Comparison of ENCODE assay signal across 8 mouse cellular contexts in the genomic region with DNA sequence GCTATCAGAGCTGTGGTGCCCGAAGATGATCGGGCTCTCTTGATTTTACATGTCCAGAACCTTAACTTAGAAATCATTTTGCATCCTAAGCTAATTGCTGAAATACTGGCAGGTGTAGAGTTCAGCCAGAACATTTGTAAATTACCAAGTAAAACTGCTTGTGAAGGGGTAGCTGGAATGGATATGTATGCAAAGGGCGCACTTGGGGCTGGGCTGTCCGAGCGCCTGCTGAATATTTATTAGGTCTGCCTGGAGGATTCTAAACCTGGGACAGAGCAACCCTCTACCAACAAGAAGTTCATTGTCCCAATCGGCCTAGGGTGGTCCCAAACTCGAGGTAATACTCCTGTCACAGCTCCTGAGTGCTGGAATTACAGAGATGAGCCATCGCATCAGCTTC. TPM values are rescaled to one million over a fixed set of nuclear protein-coding genes. Genes with fewer than 3 reads are reported as not detected.
A peak's percentile ranks its signal among the peaks of the same experiment; 100 is the strongest.
DNase-seq lines count a peak whose midpoint lies in the region; ATAC-seq and TF ChIP-seq lines count a peak whose summit lies in the region.

No protein-coding gene starts in this region.

- peaks cover 58% of the 10 kb centered on the region for H3K27me3 ChIP-seq in forebrain, embryonic 10.5 days (ENCODE audit: poor library complexity, severe bottlenecking)
- no peaks in the 10 kb centered on the region for H3K27me3 ChIP-seq in intestine, embryonic 16.5 days (replicated peaks; ENCODE audit: control insufficient read depth, insufficient read depth, low read length)
- no peaks in the 10 kb centered on the region for H3K27me3 ChIP-seq in midbrain, postnatal 0 days (ENCODE audit: insufficient read depth, low read length)

- peaks cover 34% of the 10 kb centered on the region for H3K4me1 ChIP-seq in forebrain, embryonic 10.5 days
- H3K4me1 ChIP-seq in intestine, embryonic 16.5 days (ENCODE audit: control insufficient read depth, insufficient read depth, low read length), result peaks cover 8% of the 10 kb centered on the region
- peaks cover 6% of the 10 kb centered on the region for H3K4me1 ChIP-seq in midbrain, postnatal 0 days (ENCODE audit: insufficient read depth, low read length)

- H3K9me3 ChIP-seq in forebrain, embryonic 10.5 days, result no peaks in the 10 kb centered on the region
- H3K9me3 ChIP-seq in intestine, embryonic 16.5 days (ENCODE audit: control insufficient read depth, low read length), result no peaks in the 10 kb centered on the region
- no peaks in the 10 kb centered on the region for H3K9me3 ChIP-seq in midbrain, postnatal 0 days (ENCODE audit: low read length)

- no peak for ATAC-seq in intestine, embryonic 16.5 days
- no peak for ATAC-seq in midbrain, postnatal 0 days (ENCODE audit: low FRiP score)

- 57% methylated on average over 8 of the region's 8 CpGs for WGBS in forebrain, embryonic 10.5 days
- 60% methylated on average over 8 of the region's 8 CpGs for WGBS in intestine, embryonic 16.5 days
- 35% methylated on average over 8 of the region's 8 CpGs for WGBS in midbrain, postnatal 0 days

- DNase-seq in layer of hippocampus, adult 2 months (ENCODE audit: low spot score in 2 of 2), result no peak
- no peak for DNase-seq in layer of hippocampus, postnatal 25 days (ENCODE audit: extremely low spot score in 1 of 2, low spot score in 1 of 2)
- no peak for DNase-seq in forebrain, embryonic 10.5 days (ENCODE audit: extremely low spot score, low spot score)
- DNase-seq in midbrain, postnatal 0 days (ENCODE audit: low spot score), result no peak
- no peak for DNase-seq in cerebellum, adult 11 months
- DNase-seq in testis, postnatal 10 days (ENCODE audit: low spot score), result no peak
- no peak for DNase-seq in left cerebral cortex, adult 9 months (ENCODE audit: low spot score in 2 of 2)

- H3K36me3 ChIP-seq in forebrain, embryonic 10.5 days (replicated peaks), result no peaks in the 10 kb centered on the region
- no peaks in the 10 kb centered on the region for H3K36me3 ChIP-seq in intestine, embryonic 16.5 days (ENCODE audit: control insufficient read depth, insufficient read depth, low read length)
- no peaks in the 10 kb centered on the region for H3K36me3 ChIP-seq in midbrain, postnatal 0 days (ENCODE audit: insufficient read depth, low read length)

- H3K4me2 ChIP-seq in intestine, embryonic 16.5 days (ENCODE audit: low read depth, low read length), result peak overlapping the region; percentile 83
- peak overlapping the region; percentile 96 for H3K4me2 ChIP-seq in midbrain, postnatal 0 days (ENCODE audit: low read depth, low read length, poor library complexity, severe bottlenecking)

- H3K27ac ChIP-seq in layer of hippocampus, adult 2 months, result peak overlapping the region; percentile 98; the same call in 1 of the 2 replicates
- H3K27ac ChIP-seq in forebrain, embryonic 10.5 days, result no peak overlapping the region
- H3K27ac ChIP-seq in intestine, embryonic 16.5 days (ENCODE audit: low read length), result no peak overlapping the region
- no peak overlapping the region for H3K27ac ChIP-seq in midbrain, postnatal 0 days (ENCODE audit: low read depth, low read length)

- H3K9ac ChIP-seq in intestine, embryonic 16.5 days (ENCODE audit: low read depth, low read length), result peak overlapping the region; percentile 86; the same call in 1 of the 2 replicates
- 0 out of 2 replicates have a peak overlapping the region, but pooled peaks have one; percentile 87 for H3K9ac ChIP-seq in midbrain, postnatal 0 days (replicated peaks; ENCODE audit: low read length, poor library complexity, severe bottlenecking)

- TF ChIP-seq CTCF in layer of hippocampus, adult 2 months (conservative IDR thresholded peaks at IDR 0.05), result no peak
- TF ChIP-seq CTCF in midbrain, postnatal 0 days (IDR thresholded peaks at IDR 0.05), result no peak

- H3K4me3 ChIP-seq in layer of hippocampus, adult 2 months, result peak overlapping the region; percentile 97; the same call in 1 of the 2 replicates
- H3K4me3 ChIP-seq in forebrain, embryonic 10.5 days, result peak overlapping the region; percentile 87
- H3K4me3 ChIP-seq in intestine, embryonic 16.5 days (ENCODE audit: low read length), result peak overlapping the region; percentile 79; the same call in 1 of the 2 replicates
- H3K4me3 ChIP-seq in midbrain, postnatal 0 days (ENCODE audit: low read depth, low read length), result peak overlapping the region; percentile 83

RNA-seq across cellular contexts. Expression of gene Prkca, which starts 1.0 kb away (rescaled TPM):
- total RNA-seq in layer of hippocampus, adult 2 months (2021), result 100 to 1,000 TPM; 211 to 241 TPM
- 100 to 1,000 TPM; 211 to 215 TPM for total RNA-seq in layer of hippocampus, postnatal 25 days (2021)
- polyA plus RNA-seq in forebrain, embryonic 10.5 days (2016; fragmentation: Nextera tagmentation; extraction: Ambion mirVana), result 1.6 and 2.3 TPM in 2 replicates
- polyA plus RNA-seq in intestine, embryonic 16.5 days (2015; fragmentation: Nextera tagmentation; extraction: Ambion mirVana), result 19.7 and 20.3 TPM in 2 replicates
- 27.6 and 32.0 TPM in 2 replicates for total RNA-seq in midbrain, postnatal 0 days (2014; rRNA removed)
- 5.4 and 7.9 TPM in 2 replicates for polyA plus RNA-seq in midbrain, postnatal 0 days (2015; fragmentation: Nextera tagmentation; extraction: Ambion mirVana)

RNA-seq across cellular contexts. Expression of gene Apoh, which starts 1.6 kb away (rescaled TPM):
- total RNA-seq in layer of hippocampus, adult 2 months (2021), result 1 to 10 TPM in 1 of 2 experiments, under 1 TPM in 1; 0.82 to 1.0 TPM
- 1 to 10 TPM; 1.2 to 1.5 TPM for total RNA-seq in layer of hippocampus, postnatal 25 days (2021)
- not detected in 2 replicates for polyA plus RNA-seq in forebrain, embryonic 10.5 days (2016; fragmentation: Nextera tagmentation; extraction: Ambion mirVana)
- 5.2 and 11.5 TPM in 2 replicates for polyA plus RNA-seq in intestine, embryonic 16.5 days (2015; fragmentation: Nextera tagmentation; extraction: Ambion mirVana)
- total RNA-seq in midbrain, postnatal 0 days (2014; rRNA removed), result not detected in 2 replicates
- 0.35 and 0.80 TPM in 2 replicates for polyA plus RNA-seq in midbrain, postnatal 0 days (2015; fragmentation: Nextera tagmentation; extraction: Ambion mirVana)
